Mouse (Mus musculus): ENCODE data around the gene Lyrm7. TPM values are rescaled to one million over a fixed set of nuclear protein-coding genes. Genes with fewer than 3 reads are reported as not detected.

The Lyrm7 gene
- total RNA-seq, 2 experiments from 2014 or later: 14.5 to 30.3 TPM

- DNase-seq: peak; percentile 47
Observed at GRCm38 (mm10) chr11:54801791-54802558, 58.7 kb downstream of the Lyrm7 start.

- DNase-seq: no peak
Observed at GRCm38 (mm10) chr11:54796551-54796950, 64.2 kb downstream of the Lyrm7 start.

GRCm38 (mm10) chr11:54794678-54795077, 66.0 kb downstream of the Lyrm7 start:
- no peak for DNase-seq

- DNase-seq: no peak
Observed at GRCm38 (mm10) chr11:54793173-54793572, 67.5 kb downstream of the Lyrm7 start.

- no peak for DNase-seq
Observed at GRCm38 (mm10) chr11:54791458-54791857, 69.3 kb downstream of the Lyrm7 start.

GRCm38 (mm10) chr11:54787488-54788474, 72.9 kb downstream of the Lyrm7 start, which contains the start of gene Cdc42se2:
Cdc42se2 (minus strand) TSS chr11:54787675.
- DNase-seq: peak; percentile 98

- peak; percentile 70 for DNase-seq
Observed at GRCm38 (mm10) chr11:54786858-54787487, 73.7 kb downstream of the Lyrm7 start.

GRCm38 (mm10) chr11:54785566-54785965, 75.2 kb downstream of the Lyrm7 start:
- no peak for DNase-seq

- no peak for DNase-seq
Observed at GRCm38 (mm10) chr11:54784436-54784835, 76.3 kb downstream of the Lyrm7 start.

- no peak for DNase-seq
Observed at GRCm38 (mm10) chr11:54782253-54782652, 78.5 kb downstream of the Lyrm7 start.

GRCm38 (mm10) chr11:54779946-54780345, 80.8 kb downstream of the Lyrm7 start:
- DNase-seq: no peak

GRCm38 (mm10) chr11:54778131-54778844, 82.4 kb downstream of the Lyrm7 start:
- peak; percentile 24 for DNase-seq

GRCm38 (mm10) chr11:54777387-54778130, 83.2 kb downstream of the Lyrm7 start:
- DNase-seq: no peak

Other genes with a start within 250 kb of the Lyrm7 start
- 10 to 100 TPM; 24.4 to 27.7 TPM for gene Cdc42se2, start 73.2 kb downstream of the Lyrm7 start, total RNA-seq (2021)
- 100 to 1,000 TPM; 337 to 370 TPM for gene Hint1, start 5.5 kb upstream of the Lyrm7 start, total RNA-seq (2021)
- gene Gpx3, start 41.5 kb upstream of the Lyrm7 start, total RNA-seq (2021): 100 to 1,000 TPM; 116 to 123 TPM
- gene Tnip1, start 102.0 kb upstream of the Lyrm7 start, total RNA-seq (2021): 10 to 100 TPM; 53.2 to 64.1 TPM
- gene Anxa6, start 172.5 kb upstream of the Lyrm7 start, total RNA-seq (2021): 100 to 1,000 TPM; 181 to 222 TPM
- gene Ccdc69, start 217.2 kb upstream of the Lyrm7 start, total RNA-seq (2021): 1 to 10 TPM; 7.3 to 7.8 TPM
- 10 to 100 TPM; 75.3 to 78.6 TPM for gene Gm2a, start 237.2 kb upstream of the Lyrm7 start, total RNA-seq (2021)

Data from adrenal gland, postnatal 10 days (tissue).